Mouse (Mus musculus) myocyte (in vitro differentiated cells): ENCODE measurements around the gene Arl6. TPM values are rescaled to one million over a fixed set of nuclear protein-coding genes. Genes with fewer than 3 reads are reported as not detected.

ENCODE experiments used
- H3K27me3 ChIP-seq: one replicate; pipeline ENCODE4 v1.6.1; 2011; ENCODE audit not compliant: control insufficient read depth, insufficient read depth, insufficient read length
- H3K36me3 ChIP-seq: one replicate; pipeline ENCODE4 v1.6.1; 2011; ENCODE audit not compliant: control insufficient read depth, insufficient read depth
- H3K4me2 ChIP-seq: one replicate; pipeline ENCODE4 v1.6.1; 2011; ENCODE audit warnings: low read depth, control low read depth
- H3K4me3 ChIP-seq: one replicate; pipeline ENCODE4 v1.5.1; 2011; ENCODE audit warnings: mild to moderate bottlenecking, control low read depth, moderate library complexity
- H3K79me2 ChIP-seq: one replicate; pipeline ENCODE4 v1.6.1; 2011; ENCODE audit not compliant: control insufficient read depth, insufficient read depth
- H3ac ChIP-seq: one replicate; pipeline ENCODE4 v1.6.1; 2011; ENCODE audit not compliant: control insufficient read depth, insufficient read length
- CEBPB ChIP-seq: IDR thresholded peaks from 2 replicates; pipeline ENCODE4 v1.6.1; 2011; ENCODE audit warnings: mild to moderate bottlenecking, moderate library complexity; ENCODE audit not compliant: poor library complexity, insufficient read depth, severe bottlenecking
- E2F4 ChIP-seq: IDR thresholded peaks from one replicate; pipeline ENCODE4 v1.6.1; 2011; ENCODE audit warnings: mild to moderate bottlenecking, control low read depth, moderate library complexity; ENCODE audit not compliant: insufficient read depth
- MAX ChIP-seq: IDR thresholded peaks from one replicate; pipeline ENCODE4 v1.6.1; 2011; ENCODE audit warnings: low read depth, mild to moderate bottlenecking, control low read depth
- MYOD1 ChIP-seq, 3 experiments: IDR thresholded peaks; one replicate each; pipeline ENCODE4 v1.6.1; 2011; ENCODE audit warnings: control low read depth in 2 of 3, low read depth in 2 of 3, mild to moderate bottlenecking in 2 of 3, moderate library complexity in 1 of 3; ENCODE audit not compliant: insufficient read length in 2 of 3, control insufficient read depth in 1 of 3
- MYOG ChIP-seq, 3 experiments: IDR thresholded peaks; one replicate each; pipeline ENCODE4 v1.6.1; 2011; ENCODE audit warnings: control low read depth in 2 of 3, low read depth in 2 of 3, mild to moderate bottlenecking in 2 of 3; ENCODE audit not compliant: insufficient read length in 2 of 3, control insufficient read depth in 1 of 3, insufficient read depth in 1 of 3
- POLR2A ChIP-seq: IDR thresholded peaks from one replicate; pipeline ENCODE4 v1.6.1; 2011; ENCODE audit warnings: low read depth, mild to moderate bottlenecking, control low read depth, moderate library complexity; ENCODE audit not compliant: insufficient read length
- POLR2AphosphoS2 ChIP-seq: IDR thresholded peaks from one replicate; pipeline ENCODE4 v1.6.1; 2011; ENCODE audit warnings: low read depth, control low read depth; ENCODE audit not compliant: insufficient read length
- REST ChIP-seq: IDR thresholded peaks from one replicate; pipeline ENCODE4 v1.6.1; 2011; ENCODE audit warnings: mild to moderate bottlenecking, control low read depth, moderate library complexity; ENCODE audit not compliant: insufficient read depth, insufficient read length
- SRF ChIP-seq: IDR thresholded peaks from one replicate; pipeline ENCODE4 v1.6.1; 2011; ENCODE audit warnings: low read depth; ENCODE audit not compliant: control insufficient read depth, insufficient read length
- TCF12 ChIP-seq: IDR thresholded peaks from one replicate; pipeline ENCODE4 v1.6.1; 2011; ENCODE audit warnings: mild to moderate bottlenecking, control low read depth; ENCODE audit not compliant: poor library complexity, insufficient read depth, severe bottlenecking
- TCF3 ChIP-seq: IDR thresholded peaks from one replicate; pipeline ENCODE4 v1.6.1; 2011; ENCODE audit warnings: low read depth, control low read depth; ENCODE audit not compliant: insufficient read length
- USF1 ChIP-seq: IDR thresholded peaks from one replicate; pipeline ENCODE4 v1.6.1; 2011; ENCODE audit warnings: low read depth, mild to moderate bottlenecking, control low read depth, moderate library complexity
- polyA plus RNA-seq: library from polyadenylated mRNA; unstranded; fragments of >200 nt; fragmentation: generic; extraction: Trizol; gene quantifications from one replicate; pipeline ENCODE4 v1.2.1, GENCODE M21; 2012; ENCODE audit warnings: missing spikeins

The Arl6 gene
- polyA plus RNA-seq, 1 experiment = 6.4 TPM

- TF ChIP-seq CEBPB (no peak), USF1 (no peak), MYOG (IDR thresholded peaks at IDR 0.05; ENCODE audit: control insufficient read depth in 1 of 3, insufficient read depth in 1 of 3, insufficient read length in 2 of 3, low read depth in 2 of 3) (no peak), TCF3 (no peak), POLR2AphosphoS2 (no peak), SRF (no peak), MAX (no peak), REST (no peak), MYOD1 (IDR thresholded peaks at IDR 0.05; ENCODE audit: control insufficient read depth in 1 of 3, insufficient read length in 2 of 3, low read depth in 2 of 3) (no peak), E2F4 (no peak), TCF12 (no peak), POLR2A (no peak)
- no peaks in the 10 kb centered on the region for H3K36me3 ChIP-seq
- H3K79me2 ChIP-seq = no peaks in the 10 kb centered on the region
- no peak overlapping the region for H3ac ChIP-seq
- H3K4me3 ChIP-seq = no peak overlapping the region
- H3K4me2 ChIP-seq = no peak overlapping the region
- no peaks in the 10 kb centered on the region for H3K27me3 ChIP-seq
Observed at GRCm38 (mm10) chr16:59585706-59586244, 53.4 kb downstream of the Arl6 start.

DNA sequence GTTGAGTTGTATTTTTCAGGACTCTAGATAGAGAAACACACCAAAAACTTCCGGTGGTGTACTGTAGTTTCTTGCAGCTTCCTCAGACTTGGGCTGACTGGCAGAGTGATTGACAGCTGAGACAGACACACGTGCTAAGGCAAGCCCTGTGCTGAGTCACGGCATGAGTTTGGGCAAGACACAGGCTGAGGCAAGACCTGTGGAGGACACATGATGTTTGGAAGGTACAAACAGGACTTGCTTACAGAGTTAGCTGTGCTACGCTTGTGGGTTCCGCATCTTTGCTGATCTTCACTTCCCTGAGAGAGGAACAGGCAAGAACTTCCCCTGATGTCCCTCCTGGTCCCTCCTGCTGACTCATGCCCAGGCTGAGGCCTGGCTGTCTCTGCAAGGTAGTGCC lies 55.7 kb downstream of the Arl6 start:
- H3K79me2 ChIP-seq = no peaks in the 10 kb centered on the region
- no peak overlapping the region for H3K4me3 ChIP-seq
- no peak overlapping the region for H3ac ChIP-seq
- no peaks in the 10 kb centered on the region for H3K36me3 ChIP-seq
- H3K27me3 ChIP-seq = no peaks in the 10 kb centered on the region
- TF ChIP-seq USF1 (no peak), CEBPB (no peak), TCF12 (no peak), MAX (no peak), E2F4 (no peak), MYOG (IDR thresholded peaks at IDR 0.05; ENCODE audit: control insufficient read depth in 1 of 3, insufficient read depth in 1 of 3, insufficient read length in 2 of 3, low read depth in 2 of 3) (no peak)
- no peak overlapping the region for H3K4me2 ChIP-seq

GRCm38 (mm10) chr16:59579237-59579636 lies 60.0 kb downstream of the Arl6 start:
- TF ChIP-seq MAX = no peak
- TF ChIP-seq SRF = no peak
- no peak for TF ChIP-seq REST
- no peak for TF ChIP-seq TCF3
- TF ChIP-seq E2F4 = no peak
- no peak for TF ChIP-seq MYOD1 (IDR thresholded peaks at IDR 0.05; ENCODE audit: control insufficient read depth in 1 of 3, insufficient read length in 2 of 3, low read depth in 2 of 3)
- TF ChIP-seq MYOG (IDR thresholded peaks at IDR 0.05; ENCODE audit: control insufficient read depth in 1 of 3, insufficient read depth in 1 of 3, insufficient read length in 2 of 3, low read depth in 2 of 3) = no peak
- no peak for TF ChIP-seq USF1
- no peak for TF ChIP-seq TCF12
- no peak for TF ChIP-seq POLR2A
- Histone ChIP-seq H3K27me3 (no peaks in the 10 kb centered on the region), H3ac (no peak overlapping the region), H3K4me2 (no peak overlapping the region), H3K36me3 (no peaks in the 10 kb centered on the region), H3K79me2 (no peaks in the 10 kb centered on the region), H3K4me3 (no peak overlapping the region)

GRCm38 (mm10) chr16:59573961-59574360 lies 65.2 kb downstream of the Arl6 start:
- Histone ChIP-seq H3K4me2 (no peak overlapping the region), H3K27me3 (no peaks in the 10 kb centered on the region), H3K4me3 (no peak overlapping the region), H3ac (no peak overlapping the region), H3K79me2 (no peaks in the 10 kb centered on the region), H3K36me3 (no peaks in the 10 kb centered on the region)
- no peak for TF ChIP-seq TCF3
- no peak for TF ChIP-seq CEBPB
- TF ChIP-seq REST = no peak
- TF ChIP-seq MAX = no peak
- TF ChIP-seq E2F4 = no peak
- no peak for TF ChIP-seq POLR2AphosphoS2
- no peak for TF ChIP-seq TCF12
- no peak for TF ChIP-seq MYOG (IDR thresholded peaks at IDR 0.05; ENCODE audit: control insufficient read depth in 1 of 3, insufficient read depth in 1 of 3, insufficient read length in 2 of 3, low read depth in 2 of 3)
- TF ChIP-seq MYOD1 (IDR thresholded peaks at IDR 0.05; ENCODE audit: control insufficient read depth in 1 of 3, insufficient read length in 2 of 3, low read depth in 2 of 3) = no peak
- no peak for TF ChIP-seq USF1
- TF ChIP-seq SRF = no peak

DNA sequence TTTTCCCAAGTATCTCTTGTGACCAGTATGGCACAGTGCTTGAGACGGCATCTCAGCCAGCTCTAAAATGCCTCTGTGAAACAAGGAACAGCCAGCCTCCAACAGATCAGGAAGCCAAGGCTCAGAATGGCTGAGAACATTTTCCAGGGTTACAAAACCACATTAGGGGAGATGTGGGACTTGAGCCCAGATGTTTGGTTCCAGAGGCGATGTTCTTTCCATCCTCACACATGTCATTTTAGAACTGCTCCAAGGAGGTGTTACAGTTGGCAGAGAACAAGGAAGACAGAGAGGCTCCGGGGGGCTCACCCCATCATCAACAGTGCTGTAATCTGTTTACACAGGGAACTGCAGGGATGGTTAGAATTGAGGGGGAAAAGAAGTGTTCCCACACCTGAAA lies 66.5 kb downstream of the Arl6 start:
- Histone ChIP-seq H3K27me3 (no peaks in the 10 kb centered on the region), H3ac (no peak overlapping the region)

More for the DNA sequence above, 66.5 kb downstream of the Arl6 start:
- TF ChIP-seq USF1 (no peak), CEBPB (no peak), MAX (no peak), MYOG (IDR thresholded peaks at IDR 0.05; ENCODE audit: control insufficient read depth in 1 of 3, insufficient read depth in 1 of 3, insufficient read length in 2 of 3, low read depth in 2 of 3) (no peak), TCF3 (no peak), TCF12 (no peak), MYOD1 (IDR thresholded peaks at IDR 0.05; ENCODE audit: control insufficient read depth in 1 of 3, insufficient read length in 2 of 3, low read depth in 2 of 3) (no peak), POLR2A (no peak), E2F4 (no peak), SRF (no peak), POLR2AphosphoS2 (no peak), REST (no peak)
- Histone ChIP-seq H3K36me3 (no peaks in the 10 kb centered on the region), H3K4me3 (no peak overlapping the region), H3K4me2 (no peak overlapping the region), H3K79me2 (no peaks in the 10 kb centered on the region)
